Mouse (Mus musculus) brain, adult 2 months (tissue): Measurements from ENCODE around the gene Fah.

Source experiments
- DNase-seq: peaks from one replicate; pipeline ENCODE4 v3.0.0; 2011; ENCODE audit warnings: low read depth, low spot score

Fah gene

GRCm38 (mm10) chr7:84594917-84595303 lies 11.6 kb downstream of the Fah start:
- no peak for DNase-seq

- peak; percentile 88 for DNase-seq
Measured at GRCm38 (mm10) chr7:84594087-84594916, 12.2 kb downstream of the Fah start.

GRCm38 (mm10) chr7:84591347-84591746 lies 15.2 kb downstream of the Fah start:
- DNase-seq: no peak

GRCm38 (mm10) chr7:84590622-84591021 lies 15.9 kb downstream of the Fah start:
- DNase-seq: no peak

- DNase-seq: no peak
Measured at GRCm38 (mm10) chr7:84587101-84587783, 19.3 kb downstream of the Fah start.

GRCm38 (mm10) chr7:84586360-84587100 lies 20.0 kb downstream of the Fah start:
- peak; percentile 57 for DNase-seq

- no peak for DNase-seq
Measured at GRCm38 (mm10) chr7:84585086-84585485, 21.4 kb downstream of the Fah start.

GRCm38 (mm10) chr7:84579769-84580168 lies 26.8 kb downstream of the Fah start:
- peak; percentile 70 for DNase-seq

- peak; percentile 90 for DNase-seq
Measured at GRCm38 (mm10) chr7:84578841-84579240, 27.7 kb downstream of the Fah start.

- DNase-seq: no peak
Measured at GRCm38 (mm10) chr7:84577034-84577433, 29.5 kb downstream of the Fah start.

GRCm38 (mm10) chr7:84566200-84566599 lies 40.3 kb downstream of the Fah start:
- peak; percentile 17 for DNase-seq

- DNase-seq: no peak
Measured at GRCm38 (mm10) chr7:84564236-84564635, 42.3 kb downstream of the Fah start.

GRCm38 (mm10) chr7:84560500-84560899 lies 46.0 kb downstream of the Fah start:
- no peak for DNase-seq

GRCm38 (mm10) chr7:84557332-84557731 lies 49.2 kb downstream of the Fah start:
- no peak for DNase-seq

- no peak for DNase-seq
Measured at GRCm38 (mm10) chr7:84555294-84555693, 51.2 kb downstream of the Fah start.

- no peak for DNase-seq
Measured at GRCm38 (mm10) chr7:84551472-84551871, 55.0 kb downstream of the Fah start.

- DNase-seq: peak; percentile 16
Measured at GRCm38 (mm10) chr7:84546667-84547066, 59.9 kb downstream of the Fah start.

GRCm38 (mm10) chr7:84544946-84545345 lies 61.6 kb downstream of the Fah start:
- DNase-seq: no peak
